Mouse (Mus musculus): ENCODE data around the gene Nadk. TPM values are rescaled to one million over a fixed set of nuclear protein-coding genes. Genes with fewer than 3 reads are reported as not detected.

Nadk gene
- polyA plus RNA-seq, 1 experiment from 2014 or later: 60.4 TPM

- Histone ChIP-seq H3K4me1 (replicated peaks) (peaks cover 31% of the 10 kb centered on the region), H3K9ac (no peak overlapping the region), H3K27ac (no peak overlapping the region), H3K4me2 (no peak overlapping the region), H3K4me3 (replicated peaks) (no peak overlapping the region), H3K9me3 (replicated peaks) (no peaks in the 10 kb centered on the region), H3K27me3 (no peaks in the 10 kb centered on the region), H3K36me3 (peaks cover 96% of the 10 kb centered on the region)
- 55% methylated on average over 1 of the region's 1 CpGs for WGBS (ENCODE audit: insufficient replicate concordance)
- ATAC-seq (ENCODE audit: low read depth): no peak
- DNase-seq: no peak
These were observed 6.7 kb upstream of the Nadk start for GRCm38 (mm10) chr4:155555464-155555863.

- Histone ChIP-seq H3K4me3 (replicated peaks) (no peak overlapping the region), H3K4me1 (replicated peaks) (peaks cover 57% of the 10 kb centered on the region), H3K9me3 (replicated peaks) (no peaks in the 10 kb centered on the region), H3K27ac (no peak overlapping the region), H3K27me3 (no peaks in the 10 kb centered on the region), H3K36me3 (peaks cover 68% of the 10 kb centered on the region), H3K9ac (no peak overlapping the region), H3K4me2 (no peak overlapping the region)
- DNase-seq (no peak), ATAC-seq (ENCODE audit: low read depth) (no peak)
- 29% methylated on average over 6 of the region's 6 CpGs for WGBS (ENCODE audit: insufficient replicate concordance)
These were observed 2.7 kb upstream of the Nadk start for GRCm38 (mm10) chr4:155559454-155559853.

GRCm38 (mm10) chr4:155560932-155561331 is 1.2 kb upstream of the Nadk start:
- H3K27me3 ChIP-seq: no peaks in the 10 kb centered on the region
- peak overlapping the region; percentile 92; the same call in 1 of the 2 replicates for H3K27ac ChIP-seq
- no peak overlapping the region for H3K4me2 ChIP-seq
- H3K4me3 ChIP-seq (replicated peaks): no peak overlapping the region
- no peak overlapping the region for H3K9ac ChIP-seq
- no peaks in the 10 kb centered on the region for H3K9me3 ChIP-seq (replicated peaks)
- peaks cover 53% of the 10 kb centered on the region for H3K36me3 ChIP-seq
- WGBS (ENCODE audit: insufficient replicate concordance): 64% methylated on average over 2 of the region's 2 CpGs
- DNase-seq: no peak
- no peak for ATAC-seq (ENCODE audit: low read depth)
- H3K4me1 ChIP-seq (replicated peaks): peaks cover 67% of the 10 kb centered on the region

- WGBS (ENCODE audit: insufficient replicate concordance): 6% methylated on average over 19 of the region's 19 CpGs
These were observed 684 bp downstream of the Nadk start for GRCm38 (mm10) chr4:155562725-155563399.

GRCm38 (mm10) chr4:155563400-155564231 is 1.4 kb downstream of the Nadk start:
- H3K4me1 ChIP-seq (replicated peaks): peaks cover 86% of the 10 kb centered on the region
- under 1% methylated on average over 69 of the region's 69 CpGs for WGBS (ENCODE audit: insufficient replicate concordance)

More at GRCm38 (mm10) chr4:155562725-155563399, 684 bp downstream of the Nadk start:
- DNase-seq: peak; percentile 27
- H3K27ac ChIP-seq: peak overlapping the region; percentile 92
- no peaks in the 10 kb centered on the region for H3K9me3 ChIP-seq (replicated peaks)
- H3K4me1 ChIP-seq (replicated peaks): peaks cover 85% of the 10 kb centered on the region
- H3K27me3 ChIP-seq: no peaks in the 10 kb centered on the region
- H3K4me3 ChIP-seq (replicated peaks): peak overlapping the region; percentile 89
- peaks cover 34% of the 10 kb centered on the region for H3K36me3 ChIP-seq
- H3K4me2 ChIP-seq: peak overlapping the region; percentile 96
- no peak for ATAC-seq (ENCODE audit: low read depth)
- peak overlapping the region; percentile 74 for H3K9ac ChIP-seq

GRCm38 (mm10) chr4:155564315-155565069 is 2.3 kb downstream of the Nadk start:
- ATAC-seq (ENCODE audit: low read depth) (no peak), DNase-seq (peak; percentile 37)
- Histone ChIP-seq H3K27ac (peak overlapping the region; percentile 92), H3K9ac (peak overlapping the region; percentile 89), H3K36me3 (peaks cover 18% of the 10 kb centered on the region), H3K27me3 (no peaks in the 10 kb centered on the region), H3K4me2 (peak overlapping the region; percentile 96), H3K9me3 (replicated peaks) (no peaks in the 10 kb centered on the region), H3K4me1 (replicated peaks) (peaks cover 84% of the 10 kb centered on the region), H3K4me3 (replicated peaks) (peak overlapping the region; percentile 89)
- WGBS (ENCODE audit: insufficient replicate concordance): 10% methylated on average over 20 of the region's 20 CpGs

More at GRCm38 (mm10) chr4:155563400-155564231, 1.4 kb downstream of the Nadk start:
- Histone ChIP-seq H3K27me3 (no peaks in the 10 kb centered on the region), H3K9ac (peak overlapping the region; percentile 89), H3K36me3 (peaks cover 27% of the 10 kb centered on the region), H3K4me3 (replicated peaks) (peak overlapping the region; percentile 89), H3K27ac (peak overlapping the region; percentile 92), H3K9me3 (replicated peaks) (no peaks in the 10 kb centered on the region), H3K4me2 (peak overlapping the region; percentile 96)
- DNase-seq (peak; percentile 95), ATAC-seq (ENCODE audit: low read depth) (peak; percentile 93)

- 69% methylated on average over 8 of the region's 8 CpGs for WGBS (ENCODE audit: insufficient replicate concordance)
- H3K36me3 ChIP-seq: no peaks in the 10 kb centered on the region
- H3K27ac ChIP-seq: 0 out of 2 replicates have a peak overlapping the region, but pooled peaks have one; percentile 37
- ATAC-seq (ENCODE audit: low read depth) (no peak), DNase-seq (no peak)
- H3K27me3 ChIP-seq: no peaks in the 10 kb centered on the region
- H3K4me3 ChIP-seq (replicated peaks): no peak overlapping the region
- H3K4me1 ChIP-seq (replicated peaks): peaks cover 81% of the 10 kb centered on the region
- no peak overlapping the region for H3K4me2 ChIP-seq
- H3K9me3 ChIP-seq (replicated peaks): no peaks in the 10 kb centered on the region
- no peak overlapping the region for H3K9ac ChIP-seq
These were observed 4.4 kb downstream of the Nadk start for GRCm38 (mm10) chr4:155566555-155566954.

GRCm38 (mm10) chr4:155568170-155568569 is 6.0 kb downstream of the Nadk start:
- Histone ChIP-seq H3K9me3 (replicated peaks) (no peaks in the 10 kb centered on the region), H3K27ac (peak overlapping the region; percentile 71), H3K4me3 (replicated peaks) (no peak overlapping the region), H3K4me2 (no peak overlapping the region), H3K36me3 (no peaks in the 10 kb centered on the region), H3K9ac (no peak overlapping the region), H3K4me1 (replicated peaks) (peaks cover 78% of the 10 kb centered on the region), H3K27me3 (no peaks in the 10 kb centered on the region)
- DNase-seq (no peak), ATAC-seq (ENCODE audit: low read depth) (no peak)
- WGBS (ENCODE audit: insufficient replicate concordance): 11% methylated on average over 2 of the region's 2 CpGs

GRCm38 (mm10) chr4:155568632-155569370 is 6.6 kb downstream of the Nadk start:
- H3K27me3 ChIP-seq: no peaks in the 10 kb centered on the region
- H3K9ac ChIP-seq: no peak overlapping the region
- DNase-seq (no peak), ATAC-seq (ENCODE audit: low read depth) (peak; percentile 51)
- no peaks in the 10 kb centered on the region for H3K36me3 ChIP-seq
- peak overlapping the region; percentile 71 for H3K27ac ChIP-seq
- 74% methylated on average over 7 of the region's 7 CpGs for WGBS (ENCODE audit: insufficient replicate concordance)
- H3K9me3 ChIP-seq (replicated peaks): no peaks in the 10 kb centered on the region
- H3K4me3 ChIP-seq (replicated peaks): no peak overlapping the region
- peak overlapping the region; percentile 0; the same call in 1 of the 2 replicates for H3K4me2 ChIP-seq
- H3K4me1 ChIP-seq (replicated peaks): peaks cover 84% of the 10 kb centered on the region

- H3K4me2 ChIP-seq: no peak overlapping the region
- H3K9me3 ChIP-seq (replicated peaks): no peaks in the 10 kb centered on the region
- ATAC-seq (ENCODE audit: low read depth) (no peak), DNase-seq (no peak)
- H3K27ac ChIP-seq: peak overlapping the region; percentile 53
- H3K4me3 ChIP-seq (replicated peaks): no peak overlapping the region
- no peaks in the 10 kb centered on the region for H3K27me3 ChIP-seq
- no peak overlapping the region for H3K9ac ChIP-seq
- H3K36me3 ChIP-seq: no peaks in the 10 kb centered on the region
- WGBS (ENCODE audit: insufficient replicate concordance): 81% methylated on average over 6 of the region's 6 CpGs
- H3K4me1 ChIP-seq (replicated peaks): peaks cover 82% of the 10 kb centered on the region
These were observed 7.6 kb downstream of the Nadk start for GRCm38 (mm10) chr4:155569818-155570217.
